Mouse (Mus musculus) ovary, adult 18-20 months (tissue): ENCODE measurements around the gene Immp2l.
"Not testable (repeated sequence)": the region's sequence is repeated elsewhere in the genome, so short reads cannot be mapped to it uniquely, and the experiment has no call there.

ENCODE experiments used
- DNase-seq: peaks from one replicate; pipeline ENCODE4 v3.0.0; 2022; ENCODE audit warnings: low spot score, mixed read lengths

Gene Immp2l

GRCm38 (mm10) chr12:41668280-41668679 lies 644.4 kb downstream of the Immp2l start:
- no peak for DNase-seq

- no peak for DNase-seq
Observed at GRCm38 (mm10) chr12:41669481-41669880, 645.6 kb downstream of the Immp2l start.

DNA sequence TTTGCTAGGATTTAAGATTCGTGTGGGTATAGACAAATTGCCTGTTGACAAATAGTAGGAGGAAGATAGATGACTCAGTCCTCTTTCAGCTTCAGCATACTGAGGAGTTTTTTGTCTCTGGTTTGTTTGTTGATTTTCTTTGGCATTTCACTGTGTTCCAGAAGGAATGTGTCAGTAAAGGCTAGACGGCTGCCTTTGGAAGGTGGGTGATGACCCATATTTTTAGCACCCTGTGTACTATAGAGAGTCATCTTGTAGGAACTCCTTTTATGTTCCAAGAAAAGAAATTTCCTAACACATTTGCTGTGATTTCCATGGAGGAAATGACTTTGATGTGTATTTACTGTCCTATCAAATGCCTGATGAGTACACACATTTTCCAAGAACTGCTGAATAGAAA lies 651.0 kb downstream of the Immp2l start:
- no peak for DNase-seq

DNA sequence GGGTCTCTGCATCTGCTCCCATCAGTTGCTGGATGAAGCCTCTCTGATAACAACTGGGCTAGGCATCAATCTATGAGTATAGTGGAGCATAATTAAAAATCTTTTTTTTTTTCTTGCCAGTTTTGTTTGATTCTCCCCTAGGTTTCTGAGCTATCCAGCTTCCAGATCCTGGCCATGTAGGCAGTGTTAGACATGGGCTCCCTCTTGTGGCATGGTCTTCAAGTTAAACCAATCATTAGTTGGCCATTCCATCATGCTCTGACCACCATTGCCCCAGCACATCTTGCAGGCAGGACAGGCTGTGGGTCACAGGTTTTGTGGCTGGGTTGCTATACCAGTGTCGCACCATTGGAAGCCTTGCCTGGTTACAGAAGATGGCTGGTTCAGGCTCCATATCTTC lies 656.3 kb downstream of the Immp2l start:
- no peak for DNase-seq

- DNase-seq, result no peak
Observed at GRCm38 (mm10) chr12:41682141-41682540, 658.3 kb downstream of the Immp2l start.

GRCm38 (mm10) chr12:41689809-41690208 lies 665.9 kb downstream of the Immp2l start:
- DNase-seq, result no peak

GRCm38 (mm10) chr12:41710608-41711007 lies 686.7 kb downstream of the Immp2l start:
- no peak for DNase-seq

GRCm38 (mm10) chr12:41716946-41717345 lies 693.1 kb downstream of the Immp2l start:
- DNase-seq, result no peak

GRCm38 (mm10) chr12:41724585-41724984 lies 700.7 kb downstream of the Immp2l start:
- no peak for DNase-seq

GRCm38 (mm10) chr12:41726720-41727119 lies 702.8 kb downstream of the Immp2l start:
- DNase-seq, result no peak

DNA sequence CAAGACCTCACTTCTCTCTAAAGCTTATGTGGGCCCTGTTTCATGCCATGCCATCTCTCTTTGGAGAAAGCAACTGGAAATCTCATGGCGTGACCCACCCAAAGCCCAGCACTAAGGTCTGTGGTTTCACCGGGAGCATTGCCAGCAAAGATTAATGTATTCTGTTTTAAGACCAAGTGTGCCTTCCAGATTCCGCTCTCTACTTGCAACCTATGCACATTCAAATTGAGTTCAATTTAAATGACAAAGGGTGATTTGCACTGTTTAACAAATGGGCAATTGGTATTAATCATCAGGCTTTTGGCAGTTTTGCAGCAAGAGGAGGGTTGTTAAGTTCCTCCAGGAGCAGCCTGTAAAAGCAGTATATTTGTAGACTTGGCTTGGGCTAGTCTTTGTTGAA lies 703.3 kb downstream of the Immp2l start:
- no peak for DNase-seq

DNA sequence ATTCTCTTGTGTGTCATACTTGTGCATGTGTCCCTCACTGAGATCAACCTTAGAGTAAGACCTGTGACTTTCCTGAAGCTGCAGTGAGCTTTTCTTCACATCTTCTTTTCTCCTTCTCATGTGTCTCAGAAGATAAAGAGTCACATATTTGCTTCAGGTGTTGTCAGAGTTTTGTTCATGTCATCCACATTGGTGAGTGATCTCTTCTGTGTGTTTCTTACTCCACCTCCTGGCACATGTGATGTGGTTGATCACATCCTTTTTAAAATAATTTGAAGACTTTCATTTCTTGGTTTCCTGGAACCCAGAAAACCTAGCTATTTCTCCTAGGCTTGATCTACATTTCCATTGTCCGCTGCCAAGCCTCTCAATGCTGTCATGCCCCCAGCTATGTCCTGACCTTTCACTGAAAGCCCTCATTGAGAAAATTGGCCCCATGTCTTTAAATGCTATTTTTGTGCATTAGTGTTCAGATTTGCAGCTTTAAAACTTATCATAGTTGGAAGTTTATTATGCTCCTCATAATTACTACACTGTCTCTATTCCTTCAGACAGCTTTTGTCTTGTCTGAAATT lies 704.0 kb downstream of the Immp2l start:
- DNase-seq, result no peak

DNA sequence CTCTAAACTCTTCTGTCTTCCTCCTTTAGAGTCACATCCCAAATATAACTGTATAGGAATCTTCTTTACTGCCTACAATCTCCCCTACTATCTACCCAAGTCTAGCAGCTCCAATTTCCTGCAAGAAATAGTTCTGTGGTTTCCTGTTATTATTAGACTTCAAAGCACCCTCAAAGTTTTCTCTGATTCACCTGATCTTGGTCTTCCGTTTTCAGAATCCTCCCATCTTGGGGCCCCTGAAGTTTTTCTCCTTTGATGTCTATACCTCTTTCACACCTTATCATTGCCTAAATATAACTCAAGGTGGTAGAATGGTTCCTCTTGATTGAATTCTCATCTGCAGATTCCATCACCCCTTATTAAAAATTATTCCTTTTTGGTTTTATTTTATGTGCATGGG lies 704.6 kb downstream of the Immp2l start:
- DNase-seq, result no peak

DNA sequence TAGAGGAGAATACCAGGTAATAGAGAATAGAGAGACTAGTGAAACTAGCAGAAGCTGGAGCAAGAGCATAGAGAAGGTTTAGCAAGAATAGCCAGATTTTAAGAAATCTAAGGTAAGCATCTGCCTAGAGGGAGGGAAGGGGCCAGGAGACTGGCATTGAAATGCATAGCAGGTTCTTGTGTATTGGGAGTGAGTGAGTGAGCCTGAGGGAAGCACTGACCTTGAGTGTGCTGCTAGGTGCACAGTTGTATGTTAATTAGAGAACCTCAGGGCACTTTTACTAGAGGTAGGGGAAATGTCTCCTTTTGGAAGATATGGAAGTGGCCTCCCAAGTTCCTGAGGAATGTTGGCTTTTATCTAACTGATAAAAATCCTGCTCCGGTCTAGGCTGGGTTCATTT lies 705.9 kb downstream of the Immp2l start:
- no peak for DNase-seq

- DNase-seq, result no peak
Observed at GRCm38 (mm10) chr12:41733168-41733567, 709.3 kb downstream of the Immp2l start.

DNA sequence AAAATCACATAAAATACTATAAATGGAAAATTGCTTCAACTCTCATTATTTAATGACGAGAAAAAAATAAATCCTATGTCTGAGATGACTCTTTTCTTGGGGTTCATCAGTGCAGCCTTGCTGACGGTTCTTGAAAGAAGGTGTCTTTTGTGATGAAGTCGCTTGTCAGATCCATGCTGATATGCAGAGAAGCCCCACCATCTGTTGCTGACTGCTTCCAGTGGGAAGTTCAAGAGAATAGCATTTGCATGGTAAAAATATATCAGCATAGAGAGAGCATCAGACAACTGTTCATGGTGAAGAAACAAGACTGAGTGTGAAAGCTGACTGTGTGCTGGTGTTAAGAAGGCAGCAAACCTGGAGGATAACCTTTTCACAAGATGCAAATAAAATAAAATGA lies 719.0 kb downstream of the Immp2l start:
- DNase-seq, result no peak

DNA sequence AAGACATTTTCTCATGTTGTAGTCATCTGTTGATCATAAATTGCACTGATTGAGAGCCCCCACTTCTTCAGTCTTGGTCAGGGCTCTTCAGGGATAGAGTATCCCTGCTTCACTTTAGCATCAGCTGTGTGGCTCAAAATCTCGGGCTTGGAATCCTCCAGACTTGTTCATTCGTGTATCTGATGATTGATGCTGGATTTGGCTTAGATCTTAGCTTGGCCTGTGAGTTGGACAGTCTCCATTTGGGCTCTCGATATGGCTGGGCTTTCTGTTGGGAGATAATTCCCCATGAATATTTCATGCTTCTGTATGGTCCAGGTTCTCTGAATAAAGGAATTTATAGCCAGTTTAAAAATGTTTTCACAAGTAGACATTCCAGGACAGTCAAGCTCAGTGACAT lies 739.5 kb downstream of the Immp2l start:
- DNase-seq, result no peak

GRCm38 (mm10) chr12:41773961-41774360 lies 750.1 kb downstream of the Immp2l start:
- no peak for DNase-seq

GRCm38 (mm10) chr12:41774623-41775323 lies 750.9 kb downstream of the Immp2l start:
- no peak for DNase-seq

DNA sequence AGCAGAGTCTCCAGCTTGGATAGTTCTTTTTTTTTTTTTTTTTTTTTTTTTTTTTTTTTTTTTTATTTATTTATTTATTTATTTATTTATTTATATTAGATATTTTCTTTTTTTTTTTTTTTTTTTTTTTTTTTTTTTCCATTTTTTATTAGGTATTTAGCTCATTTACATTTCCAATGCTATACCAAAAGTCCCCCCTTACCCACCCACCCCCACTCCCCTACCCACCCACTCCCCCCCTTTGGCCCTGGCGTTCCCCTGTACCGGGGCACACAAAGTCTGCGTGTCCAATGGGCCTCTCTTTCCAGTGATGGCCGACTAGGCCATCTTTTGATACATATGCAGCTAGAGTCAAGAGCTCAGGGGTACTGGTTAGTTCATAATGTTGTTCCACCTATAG lies 753.9 kb downstream of the Immp2l start:
- not testable (repeated sequence) for DNase-seq

DNA sequence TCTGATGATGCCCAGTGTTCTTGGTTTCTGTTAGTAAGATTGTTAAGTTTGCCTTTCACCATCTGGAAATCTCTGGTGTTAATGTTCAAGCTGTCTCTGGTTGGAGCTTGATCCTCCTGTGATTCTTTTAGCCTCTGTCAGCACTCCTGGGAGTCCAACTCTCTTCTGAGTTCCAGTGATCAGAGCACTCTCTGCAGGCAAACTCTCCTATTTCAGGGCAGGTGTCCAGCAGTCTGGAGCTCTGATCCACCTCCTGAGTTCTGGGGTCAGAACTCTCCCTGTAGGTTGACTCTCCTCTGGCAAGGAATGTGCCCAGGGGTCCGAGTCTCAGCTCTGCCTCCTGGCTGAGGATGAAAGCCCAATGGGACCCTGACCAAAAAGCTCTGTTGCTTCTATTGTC lies 769.8 kb downstream of the Immp2l start:
- DNase-seq, result not testable (repeated sequence)

- no peak for DNase-seq
Observed at GRCm38 (mm10) chr12:41829517-41829916, 805.6 kb downstream of the Immp2l start.

DNA sequence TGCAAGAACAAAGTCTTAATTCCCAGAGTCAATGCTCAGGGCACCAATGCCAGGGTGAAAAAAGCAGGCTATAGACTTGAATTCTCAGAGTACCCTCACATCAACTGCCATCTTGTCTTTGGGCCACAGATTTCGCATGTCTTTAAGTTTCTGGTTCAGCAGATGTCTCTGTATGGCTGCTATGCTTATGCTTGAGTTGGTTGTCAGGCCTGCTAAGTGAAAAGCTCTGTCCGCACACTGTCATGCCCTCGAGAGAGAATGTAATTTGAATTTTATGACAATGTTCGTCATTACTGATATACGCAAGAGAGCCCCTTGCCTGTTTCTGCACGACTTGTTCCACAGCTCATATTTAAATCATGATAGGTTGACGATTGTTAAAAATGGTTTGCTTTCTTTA lies 807.8 kb downstream of the Immp2l start:
- no peak for DNase-seq

DNA sequence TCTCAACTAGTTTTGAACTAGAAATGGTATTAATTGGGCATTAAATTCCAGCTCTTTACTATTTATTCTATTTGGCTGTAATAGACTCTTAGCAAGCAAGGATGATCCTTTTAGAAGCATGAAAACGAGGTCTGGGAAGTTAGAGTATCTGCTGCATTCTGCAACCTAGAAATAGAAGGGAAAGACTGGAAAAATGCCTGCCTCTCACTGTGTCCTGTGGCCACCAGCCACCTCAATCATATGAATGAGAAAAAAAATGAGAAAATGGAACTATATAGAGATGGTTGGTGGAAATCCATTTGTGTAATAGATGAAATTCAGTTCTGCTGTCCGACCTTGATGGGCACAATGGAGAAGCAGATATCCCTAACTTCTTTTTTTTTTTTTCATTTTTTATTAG lies 810.8 kb downstream of the Immp2l start:
- DNase-seq, result no peak
